Mouse (Mus musculus): ENCODE results near the gene Stmn1.

DNA sequence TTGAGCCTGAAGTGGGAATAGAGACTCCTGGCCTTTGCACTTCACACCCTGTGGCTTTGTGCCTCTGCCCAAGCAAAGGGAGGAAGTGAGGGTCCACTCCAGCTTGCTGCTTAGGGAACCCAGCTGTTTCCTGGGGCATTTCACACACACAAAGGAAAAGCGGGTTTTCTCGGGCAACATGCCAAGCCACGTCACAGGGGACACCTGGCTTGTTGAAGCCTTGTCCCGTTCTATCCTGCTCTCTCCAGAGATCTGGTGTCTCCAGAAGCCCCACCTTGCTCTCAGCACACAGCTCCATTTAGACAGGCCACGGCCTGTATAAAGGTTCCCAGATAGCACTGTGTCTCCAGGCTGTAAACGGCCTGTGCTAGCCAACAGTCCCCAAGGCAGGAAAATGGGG lies 23.6 kb downstream of the Stmn1 start:
- TF ChIP-seq POLR2A (IDR thresholded peaks at IDR 0.05; ENCODE audit: low read depth, low read length): no peak
- no peak for TF ChIP-seq CTCF (IDR thresholded peaks at IDR 0.05; ENCODE audit: extremely low read depth, insufficient read depth, insufficient read length, insufficient replicate concordance)

Data from spleen, adult 2 months (tissue).